Mouse (Mus musculus) ES-Bruce4 (cell line): Measurements from ENCODE around the gene Slc35b3.

ENCODE experiments used
- CTCF ChIP-seq: IDR thresholded peaks from one replicate; pipeline ENCODE4 v1.8.1; 2011; ENCODE audit warnings: low read depth, low read length
- EP300 ChIP-seq: IDR thresholded peaks from 2 replicates; pipeline ENCODE4 v1.6.1; 2011; ENCODE audit warnings: low read depth, low read length; ENCODE audit not compliant: insufficient read depth
- POLR2A ChIP-seq: IDR thresholded peaks from one replicate; pipeline ENCODE4 v1.8.1; 2011; ENCODE audit warnings: low read length; ENCODE audit not compliant: insufficient read depth

DNA sequence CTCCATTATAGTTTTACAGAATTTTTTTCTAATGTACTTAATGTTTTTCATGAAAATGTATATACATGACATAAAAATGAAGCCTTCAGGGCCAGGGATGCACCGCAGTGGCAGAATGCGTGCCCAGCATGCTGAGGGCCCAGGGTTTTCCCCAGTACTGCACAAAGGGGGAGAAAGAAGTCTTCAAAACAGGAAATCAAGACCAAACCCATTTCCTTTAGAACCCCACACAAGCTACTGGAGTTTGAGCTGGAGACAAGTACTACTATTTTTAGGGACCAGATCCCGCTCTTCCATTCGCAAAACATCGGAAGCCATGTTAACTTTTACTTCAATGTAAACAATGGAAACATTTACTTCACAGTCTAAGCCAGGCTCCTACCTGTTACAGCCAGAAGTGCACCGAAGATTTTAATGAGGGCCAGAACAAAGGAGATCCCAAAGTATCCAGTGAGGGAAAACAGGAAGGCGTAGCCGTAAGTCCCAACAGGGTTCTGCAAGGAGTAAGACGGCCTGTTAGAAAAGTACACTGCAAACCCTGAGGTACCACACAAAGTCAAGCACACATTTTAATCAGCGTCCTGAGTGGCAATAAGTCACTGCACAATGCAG, 23.7 kb downstream of the Slc35b3 start:
- TF ChIP-seq POLR2A, result no peak
- no peak for TF ChIP-seq CTCF
- no peak for TF ChIP-seq EP300
